Mouse (Mus musculus): Measurements from ENCODE around the gene Npas2.

Gene Npas2

GRCm38 (mm10) chr1:39228401-39228800 is 34.9 kb downstream of the Npas2 start:
- DNase-seq, result no peak

GRCm38 (mm10) chr1:39230021-39230420 is 36.5 kb downstream of the Npas2 start:
- no peak for DNase-seq

GRCm38 (mm10) chr1:39234815-39235449 is 41.4 kb downstream of the Npas2 start:
- DNase-seq, result no peak

GRCm38 (mm10) chr1:39237503-39238255 is 44.1 kb downstream of the Npas2 start:
- no peak for DNase-seq

GRCm38 (mm10) chr1:39240860-39241584 is 47.5 kb downstream of the Npas2 start:
- no peak for DNase-seq

GRCm38 (mm10) chr1:39244726-39245125 is 51.2 kb downstream of the Npas2 start:
- no peak for DNase-seq

- no peak for DNase-seq
Measured at GRCm38 (mm10) chr1:39251679-39252078, 58.1 kb downstream of the Npas2 start.

- peak; percentile 46 for DNase-seq
Measured at GRCm38 (mm10) chr1:39253771-39254170, 60.2 kb downstream of the Npas2 start.

- no peak for DNase-seq
Measured at GRCm38 (mm10) chr1:39256051-39256450, 62.5 kb downstream of the Npas2 start.

GRCm38 (mm10) chr1:39256513-39257330 is 63.2 kb downstream of the Npas2 start:
- DNase-seq, result no peak

- DNase-seq, result no peak
Measured at GRCm38 (mm10) chr1:39257331-39257594, 63.7 kb downstream of the Npas2 start.

GRCm38 (mm10) chr1:39259668-39260067 is 66.1 kb downstream of the Npas2 start:
- no peak for DNase-seq

- DNase-seq, result no peak
Measured at GRCm38 (mm10) chr1:39260183-39260978, 66.8 kb downstream of the Npas2 start.

GRCm38 (mm10) chr1:39266843-39267512 is 73.4 kb downstream of the Npas2 start:
- no peak for DNase-seq

GRCm38 (mm10) chr1:39272976-39273375 is 79.4 kb downstream of the Npas2 start:
- DNase-seq, result no peak

- DNase-seq, result no peak
Measured at GRCm38 (mm10) chr1:39280391-39280790, 86.9 kb downstream of the Npas2 start.

GRCm38 (mm10) chr1:39280989-39281875 is 87.7 kb downstream of the Npas2 start:
- DNase-seq, result peak; percentile 47

- DNase-seq, result no peak
Measured at GRCm38 (mm10) chr1:39281888-39282287, 88.4 kb downstream of the Npas2 start.

- no peak for DNase-seq
Measured at GRCm38 (mm10) chr1:39283323-39283722, 89.8 kb downstream of the Npas2 start.

GRCm38 (mm10) chr1:39284786-39285185 is 91.3 kb downstream of the Npas2 start:
- no peak for DNase-seq

- DNase-seq, result no peak
Measured at GRCm38 (mm10) chr1:39287076-39287475, 93.5 kb downstream of the Npas2 start.
